Mouse (Mus musculus) pancreas, adult 10 weeks (tissue): ENCODE measurements around the gene Ndufaf3. TPM values are rescaled to one million over a fixed set of nuclear protein-coding genes. Genes with fewer than 3 reads are reported as not detected.

Experiments used
- polyA plus RNA-seq: library from polyadenylated mRNA; stranded (reverse); fragments of 350-450 nt; fragmentation: Illumina TruSeq; extraction: RNeasy Lipid Tissue Mini Kit (QIAGEN cat#74804); gene quantifications from one replicate; pipeline ENCODE4 v1.2.3, GENCODE M21; 2015; ENCODE audit warnings: low read depth, low replicate concordance; ENCODE audit not compliant: insufficient read depth

The Ndufaf3 gene
- 4.8 TPM for polyA plus RNA-seq

GRCm38 (mm10) chr9:108566815-108567776, at the start of gene Ndufaf3:
Ndufaf3 (minus strand) TSS chr9:108567434.

GRCm38 (mm10) chr9:108596998-108597764, 29.9 kb upstream of the Ndufaf3 start, which contains the start of gene P4htm:
P4htm (minus strand) TSS chr9:108597667.

DNA sequence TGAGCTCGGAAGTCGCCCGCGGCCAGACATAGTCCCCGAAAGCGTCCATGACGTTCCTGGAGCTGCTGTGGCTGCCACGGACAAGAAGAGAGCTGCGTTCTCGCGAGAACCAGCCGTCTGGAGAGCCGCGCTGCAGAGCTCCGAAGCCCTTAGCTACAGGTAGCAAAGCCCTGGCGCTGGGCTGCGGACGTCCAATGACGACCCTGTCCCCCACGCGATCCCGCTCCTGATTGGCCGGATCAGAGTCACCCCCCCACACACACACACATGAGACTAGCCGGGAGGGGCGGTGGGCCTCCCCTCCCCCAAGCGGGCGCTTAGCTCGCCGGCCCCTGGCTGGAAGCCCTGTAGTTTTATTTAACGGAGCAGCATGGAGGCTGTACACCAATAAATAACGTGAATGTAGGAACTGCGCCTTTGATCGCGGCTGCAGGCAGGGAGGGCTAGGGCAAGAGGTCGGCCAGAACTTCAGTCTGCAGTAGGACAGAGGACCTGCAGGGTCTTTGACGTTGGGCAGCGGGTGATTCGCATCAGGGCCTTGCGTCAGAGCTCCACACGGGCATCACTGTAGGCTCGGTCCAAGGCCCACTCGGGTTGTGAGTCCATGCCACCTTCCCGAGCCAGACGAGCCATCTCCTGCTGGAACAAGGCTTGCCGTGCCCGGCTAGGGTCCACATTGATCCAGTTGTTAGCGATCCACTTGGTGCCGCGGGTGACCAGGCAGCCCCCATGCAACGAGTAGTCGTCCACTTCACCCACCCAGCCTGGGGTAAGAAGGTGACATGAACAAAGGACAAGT, 11.5 kb upstream of the Ndufaf3 start, which contains the start of gene Wdr6:
Wdr6 (minus strand) TSS at position 195 of the 799 bp plus-strand sequence.

GRCm38 (mm10) chr9:108569381-108570206, 2.4 kb upstream of the Ndufaf3 start, which contains the start of gene Dalrd3:
Dalrd3 (plus strand) TSS chr9:108569886.

DNA sequence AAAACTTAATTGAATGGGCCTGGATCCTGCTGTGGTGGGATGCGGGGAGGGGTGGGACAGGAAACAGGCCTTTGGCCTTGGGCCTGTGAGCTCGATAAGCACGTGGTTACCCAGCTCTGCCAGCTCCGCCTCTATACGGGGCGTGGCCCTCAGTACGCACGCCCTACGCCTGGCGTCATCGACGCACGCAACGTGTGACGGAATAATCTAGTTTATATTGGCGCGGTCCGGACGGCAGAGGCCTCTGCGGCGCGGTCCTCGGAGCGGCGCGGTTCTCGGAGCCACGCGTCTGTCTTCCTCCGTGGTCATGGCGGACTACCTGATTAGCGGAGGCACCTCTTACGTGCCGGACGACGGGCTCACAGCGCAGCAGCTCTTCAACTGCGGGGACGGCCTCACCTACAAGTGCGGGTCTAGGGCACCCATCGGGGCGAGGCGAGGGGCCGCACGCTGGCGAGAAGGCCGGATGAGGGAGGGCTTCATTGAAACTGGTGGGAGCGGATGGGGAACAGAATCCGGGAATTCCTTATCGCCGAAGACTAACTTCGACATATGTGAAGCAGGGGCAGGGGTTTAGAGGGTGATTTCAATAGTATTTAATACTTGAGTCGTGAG, 6.9 kb downstream of the Ndufaf3 start, which contains the start of gene Impdh2:
Impdh2 (plus strand) TSS at position 60 of the 615 bp plus-strand sequence.

GRCm38 (mm10) chr9:108516380-108517251, 50.6 kb downstream of the Ndufaf3 start, which contains the start of gene Qrich1:
Qrich1 (plus strand) TSS chr9:108516806.

Other genes starting within 250 kb of the Ndufaf3 start
- gene Gpx1, start 228.5 kb downstream of the Ndufaf3 start, polyA plus RNA-seq: 93.4 TPM
- 34.3 TPM for gene Usp4, start 219.6 kb downstream of the Ndufaf3 start, polyA plus RNA-seq
- 1.3 TPM for gene 1700102P08Rik, start 174.6 kb downstream of the Ndufaf3 start, polyA plus RNA-seq
- gene Ccdc36, start 138.9 kb downstream of the Ndufaf3 start, polyA plus RNA-seq: not detected
- gene BC048562, start 131.0 kb downstream of the Ndufaf3 start, polyA plus RNA-seq: not detected
- gene Ccdc71, start 106.9 kb downstream of the Ndufaf3 start, polyA plus RNA-seq: 7.4 TPM
- 9.8 TPM for gene Klhdc8b, start 105.9 kb downstream of the Ndufaf3 start, polyA plus RNA-seq
- 36.8 TPM for gene Lamb2, start 87.7 kb downstream of the Ndufaf3 start, polyA plus RNA-seq
- gene Usp19, start 76.8 kb downstream of the Ndufaf3 start, polyA plus RNA-seq: 39.8 TPM
- 48.0 TPM for gene Qars, start 59.7 kb downstream of the Ndufaf3 start, polyA plus RNA-seq
- gene Qrich1, start 50.6 kb downstream of the Ndufaf3 start, polyA plus RNA-seq: 23.8 TPM
- gene Impdh2, start 7.1 kb downstream of the Ndufaf3 start, polyA plus RNA-seq: 25.0 TPM
- 40.8 TPM for gene Dalrd3, start 2.5 kb upstream of the Ndufaf3 start, polyA plus RNA-seq
- gene Wdr6, start 11.3 kb upstream of the Ndufaf3 start, polyA plus RNA-seq: 9.3 TPM
- gene P4htm, start 30.2 kb upstream of the Ndufaf3 start, polyA plus RNA-seq: 2.9 TPM
- gene Arih2, start 82.0 kb upstream of the Ndufaf3 start, polyA plus RNA-seq: 9.1 TPM
- 4.5 TPM for gene Slc25a20, start 94.7 kb upstream of the Ndufaf3 start, polyA plus RNA-seq
- gene Prkar2a, start 121.9 kb upstream of the Ndufaf3 start, polyA plus RNA-seq: 5.3 TPM
- 40.4 TPM for gene Ip6k2, start 216.4 kb upstream of the Ndufaf3 start, polyA plus RNA-seq
- 4.9 TPM for gene Nckipsd, start 240.9 kb upstream of the Ndufaf3 start, polyA plus RNA-seq